Mouse (Mus musculus) neural tube, embryonic 12.5 days (tissue): ENCODE data around the gene Prdm1. TPM values are rescaled to one million over a fixed set of nuclear protein-coding genes. Genes with fewer than 3 reads are reported as not detected.

Experiments
- ATAC-seq: fragments of 200-750 bp; cut with Nextera tagmentation; 2 replicates; pipeline ENCODE4 v1.8.0; 2017; ENCODE audit warnings: low read depth, mild to moderate bottlenecking, moderate TSS enrichment, moderate library complexity; ENCODE audit not compliant: low FRiP score
- H3K27ac ChIP-seq: fragments of 300-500 bp; sonication (generic); 2 replicates; pipeline ENCODE4 v1.5.1; 2016
- H3K27me3 ChIP-seq: fragments of 300-500 bp; sonication (generic); replicated peaks from 2 replicates; pipeline ENCODE4 v1.6.1; 2016; ENCODE audit warnings: mild to moderate bottlenecking
- H3K36me3 ChIP-seq: fragments of 300-500 bp; sonication (generic); 2 replicates; pipeline ENCODE4 v1.6.1; 2016; ENCODE audit warnings: mild to moderate bottlenecking
- H3K4me1 ChIP-seq: fragments of 300-500 bp; sonication (generic); 2 replicates; pipeline ENCODE4 v1.6.1; 2016
- H3K4me2 ChIP-seq: fragments of 300-500 bp; sonication (generic); replicated peaks from 2 replicates; pipeline ENCODE4 v1.6.1; 2016; ENCODE audit warnings: mild to moderate bottlenecking
- H3K4me3 ChIP-seq: fragments of 300-500 bp; sonication (generic); 2 replicates; pipeline ENCODE4 v1.5.1; 2016
- H3K9ac ChIP-seq: fragments of 300-500 bp; sonication (generic); 2 replicates; pipeline ENCODE4 v1.6.1; 2016; ENCODE audit warnings: mild to moderate bottlenecking
- H3K9me3 ChIP-seq: fragments of 300-500 bp; sonication (generic); 2 replicates; pipeline ENCODE4 v1.6.1; 2016; ENCODE audit warnings: mild to moderate bottlenecking
- WGBS: fragments of 180-500 bp; shearing (Covaris S2); methylation state at CpG from one replicate; pipeline ENCODE4 v1.1.7; 2016; 5-methylcytosine and 5-hydroxymethylcytosine counted together
- polyA plus RNA-seq: library from polyadenylated mRNA; unstranded; fragments of >200 nt; fragmentation: Nextera tagmentation; extraction: Ambion mirVana; gene quantifications from 2 replicates; pipeline ENCODE4 v1.2.1, GENCODE M21; 2016

The Prdm1 gene
- polyA plus RNA-seq, result 0.81 and 1.2 TPM in 2 replicates

- H3K9ac ChIP-seq, result 0 out of 2 replicates have a peak within 1 kb of the TSS, but pooled peaks have one; percentile 44
- WGBS, result 3% methylated on average over 25 of the region's 25 CpGs
- peaks cover 31% of the 10 kb centered on the region for H3K27me3 ChIP-seq
Measured at GRCm38 (mm10) chr10:44528291-44529082, at the start of gene Prdm1. TSS of gene Prdm1 (minus strand) at chr10:44528501.

GRCm38 (mm10) chr10:44565971-44566370 is 37.7 kb upstream of the Prdm1 start:
- no peaks in the 10 kb centered on the region for H3K9me3 ChIP-seq
- H3K27ac ChIP-seq, result no peak overlapping the region
- WGBS, result 84% methylated on average over 3 of the region's 3 CpGs

More at GRCm38 (mm10) chr10:44528291-44529082, at the start of gene Prdm1:
- peaks cover 17% of the 10 kb centered on the region for H3K4me1 ChIP-seq
- H3K27ac ChIP-seq, result no peak within 1 kb of the TSS
- peak within 1 kb of the TSS; percentile 44 for H3K4me3 ChIP-seq
- peak; percentile 2; the same call in 1 of the 2 replicates for ATAC-seq
- H3K36me3 ChIP-seq, result no peaks in the 10 kb centered on the region
- H3K9me3 ChIP-seq, result no peaks in the 10 kb centered on the region
- H3K4me2 ChIP-seq, result peak within 1 kb of the TSS; percentile 83

GRCm38 (mm10) chr10:44565109-44565508 is 36.8 kb upstream of the Prdm1 start:
- WGBS, result 89% methylated on average over 2 of the region's 2 CpGs
- H3K4me3 ChIP-seq, result no peak overlapping the region
- no peaks in the 10 kb centered on the region for H3K9me3 ChIP-seq
- H3K9ac ChIP-seq, result no peak overlapping the region
- no peak for ATAC-seq
- H3K4me1 ChIP-seq, result no peaks in the 10 kb centered on the region
- H3K27ac ChIP-seq, result no peak overlapping the region
- H3K4me2 ChIP-seq, result no peak overlapping the region
- H3K36me3 ChIP-seq, result no peaks in the 10 kb centered on the region
- no peaks in the 10 kb centered on the region for H3K27me3 ChIP-seq

More at GRCm38 (mm10) chr10:44565971-44566370, 37.7 kb upstream of the Prdm1 start:
- Histone ChIP-seq H3K4me2 (no peak overlapping the region), H3K4me3 (no peak overlapping the region), H3K9ac (no peak overlapping the region), H3K36me3 (no peaks in the 10 kb centered on the region), H3K4me1 (no peaks in the 10 kb centered on the region), H3K27me3 (no peaks in the 10 kb centered on the region)
- no peak for ATAC-seq

DNA sequence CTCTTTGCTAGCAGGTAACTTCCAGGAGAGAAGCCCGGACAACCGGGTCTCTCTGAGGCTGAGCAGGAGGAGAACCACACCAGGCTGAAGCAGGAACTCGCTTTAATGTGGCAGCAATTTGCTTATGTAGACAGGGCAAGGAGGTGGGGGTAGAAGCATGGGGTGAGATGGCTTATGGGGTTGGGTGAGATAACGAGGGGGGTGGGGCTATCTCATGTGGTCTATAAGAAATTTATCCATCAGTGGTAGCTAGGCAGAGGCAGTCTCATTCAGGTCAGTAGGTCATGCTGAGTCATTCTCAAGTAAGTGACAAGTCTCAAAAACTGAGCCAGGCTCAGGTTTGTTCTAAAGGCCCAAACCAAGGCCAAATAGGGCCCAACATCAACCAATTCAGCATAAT is 28.5 kb upstream of the Prdm1 start:
- no peak overlapping the region for H3K9ac ChIP-seq

DNA sequence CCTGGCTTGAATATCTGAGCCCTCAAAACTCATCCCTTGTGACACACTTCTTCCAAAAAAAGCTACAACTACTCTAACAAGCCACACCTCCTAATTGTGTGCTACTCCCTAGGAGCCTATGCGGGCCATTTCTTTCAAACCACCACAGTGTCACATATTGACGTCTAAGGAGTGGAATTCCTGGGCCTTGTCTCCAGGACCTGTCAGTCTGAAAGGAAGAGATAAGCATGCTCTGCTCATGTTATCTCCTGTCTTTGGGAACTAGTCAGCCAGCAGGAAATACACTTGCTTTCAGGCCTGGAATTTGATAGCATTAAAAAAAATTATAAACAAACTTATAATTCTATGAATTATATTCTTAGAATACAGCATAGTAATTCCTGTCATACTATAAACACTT is 27.0 kb upstream of the Prdm1 start:
- Histone ChIP-seq H3K9ac (no peak overlapping the region), H3K27me3 (no peaks in the 10 kb centered on the region), H3K9me3 (peaks cover 3% of the 10 kb centered on the region; the same call in 1 of the 2 replicates), H3K27ac (no peak overlapping the region), H3K4me1 (no peaks in the 10 kb centered on the region), H3K4me2 (no peak overlapping the region), H3K36me3 (no peaks in the 10 kb centered on the region), H3K4me3 (no peak overlapping the region)
- 87% methylated on average over 2 of the region's 2 CpGs for WGBS
- ATAC-seq, result no peak

More for the DNA sequence above, 28.5 kb upstream of the Prdm1 start:
- Histone ChIP-seq H3K4me3 (no peak overlapping the region), H3K27me3 (no peaks in the 10 kb centered on the region), H3K4me2 (no peak overlapping the region), H3K27ac (no peak overlapping the region), H3K4me1 (no peaks in the 10 kb centered on the region), H3K36me3 (no peaks in the 10 kb centered on the region), H3K9me3 (peaks cover 3% of the 10 kb centered on the region; the same call in 1 of the 2 replicates)
- 85% methylated on average over 4 of the region's 4 CpGs for WGBS
- ATAC-seq, result no peak

GRCm38 (mm10) chr10:44553648-44554047 is 25.3 kb upstream of the Prdm1 start:
- H3K9me3 ChIP-seq, result peaks cover 3% of the 10 kb centered on the region; the same call in 1 of the 2 replicates
- ATAC-seq, result no peak
- no peak overlapping the region for H3K4me2 ChIP-seq
- no peak overlapping the region for H3K4me3 ChIP-seq
- 90% methylated on average over 1 of the region's 1 CpGs for WGBS
- no peaks in the 10 kb centered on the region for H3K27me3 ChIP-seq
- H3K9ac ChIP-seq, result no peak overlapping the region
- no peaks in the 10 kb centered on the region for H3K36me3 ChIP-seq
- no peaks in the 10 kb centered on the region for H3K4me1 ChIP-seq
- H3K27ac ChIP-seq, result no peak overlapping the region

GRCm38 (mm10) chr10:44539033-44539578 is 10.8 kb upstream of the Prdm1 start:
- ATAC-seq, result no peak
- WGBS, result 12% methylated on average over 14 of the region's 14 CpGs
- Histone ChIP-seq H3K9ac (no peak overlapping the region), H3K9me3 (no peaks in the 10 kb centered on the region), H3K4me3 (no peak overlapping the region), H3K4me1 (no peaks in the 10 kb centered on the region), H3K36me3 (no peaks in the 10 kb centered on the region), H3K27ac (no peak overlapping the region), H3K27me3 (no peaks in the 10 kb centered on the region; the same call in 1 of the 2 replicates), H3K4me2 (peak overlapping the region; percentile 25; the same call in 1 of the 2 replicates)

- H3K4me1 ChIP-seq, result no peaks in the 10 kb centered on the region
- no peak overlapping the region for H3K4me3 ChIP-seq
- 78% methylated on average over 6 of the region's 6 CpGs for WGBS
- ATAC-seq, result no peak
- H3K9me3 ChIP-seq, result no peaks in the 10 kb centered on the region
- H3K4me2 ChIP-seq, result no peak overlapping the region
- H3K36me3 ChIP-seq, result no peaks in the 10 kb centered on the region
- no peak overlapping the region for H3K9ac ChIP-seq
- H3K27ac ChIP-seq, result no peak overlapping the region
- H3K27me3 ChIP-seq, result no peaks in the 10 kb centered on the region; the same call in 1 of the 2 replicates
Measured at GRCm38 (mm10) chr10:44538137-44538536, 9.8 kb upstream of the Prdm1 start.

- H3K9me3 ChIP-seq, result no peaks in the 10 kb centered on the region
- peaks cover 28% of the 10 kb centered on the region for H3K27me3 ChIP-seq
- H3K27ac ChIP-seq, result no peak overlapping the region
- H3K36me3 ChIP-seq, result no peaks in the 10 kb centered on the region
- no peak; the same call in 1 of the 2 replicates for ATAC-seq
- no peak overlapping the region for H3K9ac ChIP-seq
- H3K4me3 ChIP-seq, result peak overlapping the region; percentile 44
- WGBS, result 2% methylated on average over 5 of the region's 5 CpGs
- H3K4me1 ChIP-seq, result peaks cover 17% of the 10 kb centered on the region
- peak overlapping the region; percentile 83 for H3K4me2 ChIP-seq
Measured at GRCm38 (mm10) chr10:44530067-44530360, 1.7 kb upstream of the Prdm1 start.

DNA sequence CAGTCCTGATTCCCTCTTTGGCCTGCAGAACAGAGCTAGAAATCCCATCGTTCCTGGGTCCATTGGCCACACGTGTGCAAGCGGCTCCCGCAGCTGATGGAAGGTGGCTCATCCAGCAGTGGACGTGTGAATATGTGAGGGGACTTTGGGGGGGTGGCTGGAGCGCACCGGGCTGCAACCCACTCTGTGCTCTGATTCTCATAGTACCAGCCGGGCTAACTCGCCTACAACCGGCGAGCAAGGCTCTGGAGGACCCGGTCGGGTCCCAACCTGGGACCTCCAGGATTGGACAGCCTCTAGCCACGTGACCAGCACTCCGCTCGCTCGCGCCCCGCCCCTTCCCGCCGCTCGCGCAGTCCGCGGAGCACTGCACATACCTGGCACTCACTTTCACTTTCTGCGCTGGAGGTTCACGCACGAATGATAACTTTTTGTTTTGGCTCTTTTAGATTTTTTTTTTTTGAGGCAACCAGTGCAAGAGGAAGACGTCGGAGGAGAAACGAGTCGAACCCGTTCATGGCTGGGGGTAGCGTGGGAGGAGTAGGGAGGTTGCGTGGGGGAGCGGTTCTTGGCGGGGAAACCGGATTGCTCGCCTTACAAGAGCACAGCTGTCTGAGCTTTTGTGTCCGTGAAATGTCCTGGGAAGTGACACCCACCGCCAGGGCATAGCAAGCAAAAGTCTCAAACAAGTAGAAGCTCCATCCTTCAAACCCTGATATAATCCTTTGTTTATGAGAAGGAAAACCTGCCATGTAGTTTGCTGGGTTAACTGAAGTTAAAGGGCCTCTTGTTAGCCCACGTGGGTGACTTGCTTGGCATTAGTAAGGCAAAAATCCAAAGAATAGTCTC is 1.1 kb upstream of the Prdm1 start:
- Histone ChIP-seq H3K4me3 (peak overlapping the region; percentile 44), H3K27me3 (peaks cover 31% of the 10 kb centered on the region), H3K4me2 (peak overlapping the region; percentile 83), H3K4me1 (peaks cover 17% of the 10 kb centered on the region), H3K9ac (0 out of 2 replicates have a peak overlapping the region, but pooled peaks have one; percentile 44), H3K27ac (no peak overlapping the region), H3K36me3 (no peaks in the 10 kb centered on the region), H3K9me3 (no peaks in the 10 kb centered on the region)
- under 1% methylated on average over 42 of the region's 42 CpGs for WGBS
- peak; percentile 99 for ATAC-seq

DNA sequence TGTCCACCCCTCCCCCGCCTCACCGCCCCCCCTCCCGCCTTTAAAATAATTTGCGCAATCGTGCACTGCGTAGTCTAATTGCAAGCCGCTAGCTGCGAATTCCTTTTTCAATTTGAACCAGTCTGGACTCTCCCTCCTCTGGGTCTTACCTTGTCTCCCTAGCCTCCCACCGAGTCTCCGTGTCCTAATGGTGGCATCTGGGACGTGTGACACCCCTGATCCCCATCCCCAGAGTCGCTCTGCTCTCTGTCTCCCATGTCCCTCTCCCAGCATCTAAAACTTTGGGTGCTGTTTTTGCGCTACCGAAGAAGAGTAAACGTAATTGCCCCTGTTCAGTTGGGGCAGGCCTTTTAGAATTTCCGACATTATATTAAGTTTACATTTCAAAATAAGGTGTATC is 650 bp downstream of the Prdm1 start:
- no peak overlapping the region for H3K9ac ChIP-seq
- WGBS, result 2% methylated on average over 16 of the region's 16 CpGs
- no peaks in the 10 kb centered on the region for H3K36me3 ChIP-seq
- peaks cover 31% of the 10 kb centered on the region for H3K27me3 ChIP-seq
- no peak overlapping the region for H3K27ac ChIP-seq
- no peak for ATAC-seq
- no peaks in the 10 kb centered on the region for H3K9me3 ChIP-seq
- H3K4me2 ChIP-seq, result peak overlapping the region; percentile 60
- H3K4me3 ChIP-seq, result peak overlapping the region; percentile 23
- H3K4me1 ChIP-seq, result peaks cover 17% of the 10 kb centered on the region
